Mouse (Mus musculus) ES-Bruce4 (cell line): ENCODE data around the gene Hcfc1.

Experiments
- CTCF ChIP-seq: IDR thresholded peaks from one replicate; pipeline ENCODE4 v1.8.1; 2011; ENCODE audit warnings: low read depth, low read length
- EP300 ChIP-seq: IDR thresholded peaks from 2 replicates; pipeline ENCODE4 v1.6.1; 2011; ENCODE audit warnings: low read depth, low read length; ENCODE audit not compliant: insufficient read depth

- TF ChIP-seq CTCF, result no peak
- TF ChIP-seq EP300, result no peak
Measured at GRCm38 (mm10) chrX:73931871-73932270, 34.3 kb downstream of the Hcfc1 start.
